Mouse (Mus musculus): ENCODE measurements around the gene Hs6st1.

DNA sequence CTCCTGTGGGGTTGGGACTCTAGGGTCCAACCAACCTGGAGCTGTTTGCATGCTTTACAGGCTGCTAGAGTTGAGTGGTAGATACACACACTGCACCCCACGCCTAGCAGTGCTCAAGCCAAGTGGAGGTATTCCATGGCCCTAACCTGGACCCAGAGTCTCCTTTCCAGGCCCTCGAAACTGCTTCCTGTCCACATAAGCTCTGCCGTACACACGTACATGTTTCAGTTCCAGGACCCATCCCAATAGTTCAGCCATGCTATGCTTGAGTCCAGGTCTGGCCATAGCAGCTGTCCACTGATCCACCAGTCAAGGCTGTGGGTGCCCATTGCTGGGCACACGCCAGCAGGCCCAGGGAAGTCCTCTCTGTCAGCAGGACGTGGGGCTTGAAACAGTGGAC is 2.0 kb downstream of the Hs6st1 start:
- no peak for TF ChIP-seq POLR2A (IDR thresholded peaks at IDR 0.05; ENCODE audit: extremely low read depth, insufficient read depth, low read length)
- no peak for TF ChIP-seq CTCF (IDR thresholded peaks at IDR 0.05; ENCODE audit: low read depth, low read length)
